Mouse (Mus musculus) bone marrow, adult 2 months (tissue): ENCODE measurements around the gene Nfkbie. TPM values are rescaled to one million over a fixed set of nuclear protein-coding genes. Genes with fewer than 3 reads are reported as not detected.

Experiments
- H3K27ac ChIP-seq: fragments of 200-500 bp; 2 replicates; pipeline ENCODE4 v1.5.1; 2012; ENCODE audit warnings: low read depth, mild to moderate bottlenecking, control low read depth, inconsistent platforms, low read length; ENCODE audit not compliant: control insufficient read depth, poor library complexity, insufficient read depth
- H3K4me1 ChIP-seq: fragments of 200-500 bp; 2 replicates; pipeline ENCODE4 v1.6.1; 2011; ENCODE audit warnings: low read length; ENCODE audit not compliant: control insufficient read depth, insufficient read depth
- H3K4me3 ChIP-seq: fragments of 200-500 bp; replicated peaks from 2 replicates; pipeline ENCODE3; 2011; ENCODE audit warnings: mild to moderate bottlenecking, low read depth, low read length, control low read depth; ENCODE audit not compliant: control insufficient read depth
- CTCF ChIP-seq: fragments of 200-500 bp; IDR thresholded peaks from 2 replicates; pipeline ENCODE4 v1.5.1; 2011; ENCODE audit warnings: low read length, control low read depth; ENCODE audit not compliant: control insufficient read depth, insufficient read depth
- POLR2A ChIP-seq: fragments of 200-500 bp; IDR thresholded peaks from 2 replicates; pipeline ENCODE4 v1.6.1; 2011; ENCODE audit warnings: low read depth, mild to moderate bottlenecking, control low read depth, low read length, borderline replicate concordance; ENCODE audit not compliant: control insufficient read depth
- WGBS: fragments of 180-500 bp; shearing (Covaris S2); methylation state at CpG from one replicate; pipeline ENCODE4 v1.1.7; 2018; 5-methylcytosine and 5-hydroxymethylcytosine counted together
- polyA plus RNA-seq: library from polyadenylated mRNA; stranded (reverse); fragments of >200 nt; gene quantifications from 2 replicates; pipeline ENCODE4 v1.2.4, GENCODE M21; 2011; ENCODE audit warnings: low replicate concordance; ENCODE audit not compliant: missing spikeins, insufficient read depth, insufficient read length

The Nfkbie gene
- polyA plus RNA-seq, 1 experiment: 14.8 TPM

DNA sequence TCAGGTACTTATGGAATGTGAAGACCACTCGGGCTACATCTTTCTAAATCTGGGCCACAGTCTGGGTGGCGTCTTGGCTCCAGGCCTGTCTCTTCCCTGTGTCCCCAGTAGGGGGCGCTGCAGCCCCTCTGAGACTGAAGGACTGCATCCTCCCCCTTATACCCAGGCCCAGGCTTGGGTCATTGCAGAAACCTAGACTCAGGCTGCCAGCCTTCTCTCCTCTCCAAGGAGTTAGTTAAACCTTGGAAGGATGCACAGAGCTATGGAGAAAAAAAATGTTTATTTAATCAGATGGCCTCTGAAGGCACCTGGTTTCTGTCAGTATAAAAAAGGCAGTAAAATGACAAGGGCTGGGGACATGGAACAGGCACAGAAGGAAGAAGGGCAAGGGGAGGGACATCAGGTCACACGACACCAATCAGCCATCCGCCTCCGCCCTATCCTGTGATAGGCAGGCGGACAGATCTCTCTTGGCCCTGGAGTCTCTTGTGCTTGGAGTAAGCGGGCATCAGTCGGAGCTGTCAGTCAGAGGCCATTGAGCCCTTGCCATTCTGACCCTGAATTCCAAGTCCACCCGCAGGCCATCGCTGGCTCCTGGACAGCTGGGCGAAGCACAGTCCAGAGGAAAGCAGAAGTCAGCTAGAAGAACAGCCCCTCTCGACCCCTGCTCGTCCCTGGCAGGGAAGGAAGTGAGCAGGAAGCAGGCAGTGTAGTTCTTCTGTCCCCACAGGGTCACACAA lies 29.6 kb downstream of the Nfkbie start:
- 32% methylated on average over 14 of the region's 14 CpGs for WGBS
- peak; percentile 86 for TF ChIP-seq CTCF
- TF ChIP-seq POLR2A: 0 out of 2 replicates have a peak, but pooled peaks have one; percentile 33
- Histone ChIP-seq H3K4me3 (peak overlapping the region; percentile 8), H3K27ac (peak overlapping the region; percentile 83), H3K4me1 (peaks cover 16% of the 10 kb centered on the region)

DNA sequence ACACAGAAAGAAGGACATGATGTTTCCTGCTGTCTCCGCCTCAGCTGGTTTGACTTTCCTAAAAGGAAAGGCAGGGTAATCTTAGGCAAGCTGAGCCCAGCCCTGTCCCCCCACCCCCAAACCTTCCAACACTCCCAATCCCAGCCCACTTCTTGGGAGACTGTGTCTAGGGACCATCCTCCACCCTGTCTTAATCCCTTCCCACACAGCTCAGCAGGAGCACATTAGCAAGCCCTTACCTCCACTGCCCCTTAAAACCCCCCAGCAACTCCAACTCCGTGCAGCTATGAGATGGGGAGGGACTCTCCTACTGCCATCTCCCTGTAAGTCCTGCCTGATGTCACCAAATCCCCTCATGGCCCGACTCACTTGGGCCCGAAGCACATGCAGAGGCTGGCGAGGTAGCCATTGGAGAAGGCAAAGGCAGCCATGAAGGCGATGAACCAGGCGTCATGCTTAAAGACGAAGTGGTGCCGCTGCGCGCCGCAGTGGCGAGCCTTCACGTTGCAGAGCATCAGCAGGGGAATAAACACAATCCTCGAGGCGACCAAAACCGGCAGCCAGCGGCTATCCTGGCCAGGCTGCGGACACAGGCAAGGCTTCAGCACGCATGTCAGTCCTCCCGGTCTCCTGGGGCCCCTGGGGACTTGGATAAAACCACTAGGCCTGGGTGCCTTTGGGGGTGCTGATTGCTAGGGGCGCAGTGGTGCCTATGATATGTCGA lies 30.4 kb downstream of the Nfkbie start:
- H3K4me3 ChIP-seq: no peak overlapping the region
- peak overlapping the region; percentile 38 for H3K27ac ChIP-seq
- H3K4me1 ChIP-seq: peaks cover 14% of the 10 kb centered on the region
- WGBS: 90% methylated on average over 23 of the region's 23 CpGs
- TF ChIP-seq POLR2A: no peak; the same call in 1 of the 2 replicates
- TF ChIP-seq CTCF: no peak

DNA sequence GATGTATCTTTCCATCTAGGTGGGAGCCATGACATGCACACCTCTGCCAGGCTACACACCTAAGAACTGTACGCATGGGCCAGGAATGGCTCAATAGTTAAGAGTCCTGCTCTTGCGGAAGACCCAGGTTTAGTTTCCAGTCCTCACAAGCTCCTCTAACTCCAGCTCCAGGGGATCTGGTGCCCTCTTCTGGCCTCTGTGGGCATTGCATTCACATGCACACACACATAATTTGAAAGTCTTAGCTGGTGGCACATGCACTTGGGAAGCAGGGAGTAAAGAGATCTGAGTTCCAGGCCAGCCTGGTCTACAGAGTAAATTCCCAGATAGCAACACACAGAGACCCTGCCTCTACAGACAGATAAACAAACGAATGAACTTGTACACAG lies 30.9 kb downstream of the Nfkbie start:
- no peak for TF ChIP-seq POLR2A
- TF ChIP-seq CTCF: peak; percentile 45
- no peak overlapping the region for H3K4me3 ChIP-seq
- H3K4me1 ChIP-seq: peaks cover 14% of the 10 kb centered on the region
- WGBS: 93% methylated on average over 3 of the region's 3 CpGs
- no peak overlapping the region for H3K27ac ChIP-seq

GRCm38 (mm10) chr17:45588370-45588769 lies 32.9 kb downstream of the Nfkbie start:
- 89% methylated on average over 7 of the region's 7 CpGs for WGBS
- Histone ChIP-seq H3K4me1 (peaks cover 7% of the 10 kb centered on the region), H3K4me3 (no peak overlapping the region), H3K27ac (no peak overlapping the region)
- TF ChIP-seq CTCF (no peak), POLR2A (no peak)

DNA sequence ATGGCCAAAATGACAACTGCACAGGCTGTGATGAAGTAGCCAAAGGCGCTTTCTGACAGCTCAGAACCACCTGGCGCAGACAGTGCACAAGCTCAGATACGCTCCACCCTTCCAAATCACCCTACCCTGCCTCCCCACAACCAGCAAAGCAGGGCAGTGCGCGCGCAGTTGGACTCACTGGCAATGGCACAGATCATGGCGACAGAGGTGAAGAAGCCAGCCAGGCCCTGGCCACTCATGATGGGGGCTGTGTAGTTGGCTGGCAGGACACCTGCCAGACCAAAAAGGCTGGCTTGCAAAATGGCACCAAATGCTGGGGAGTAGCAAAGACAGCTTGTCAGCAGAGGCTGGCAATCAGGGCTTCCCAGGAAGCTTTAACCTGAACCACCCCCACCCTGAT lies 33.7 kb downstream of the Nfkbie start:
- H3K4me3 ChIP-seq: no peak overlapping the region
- no peak overlapping the region for H3K27ac ChIP-seq
- H3K4me1 ChIP-seq: peaks cover 5% of the 10 kb centered on the region
- TF ChIP-seq POLR2A (no peak), CTCF (no peak)
- WGBS: 98% methylated on average over 7 of the region's 7 CpGs

DNA sequence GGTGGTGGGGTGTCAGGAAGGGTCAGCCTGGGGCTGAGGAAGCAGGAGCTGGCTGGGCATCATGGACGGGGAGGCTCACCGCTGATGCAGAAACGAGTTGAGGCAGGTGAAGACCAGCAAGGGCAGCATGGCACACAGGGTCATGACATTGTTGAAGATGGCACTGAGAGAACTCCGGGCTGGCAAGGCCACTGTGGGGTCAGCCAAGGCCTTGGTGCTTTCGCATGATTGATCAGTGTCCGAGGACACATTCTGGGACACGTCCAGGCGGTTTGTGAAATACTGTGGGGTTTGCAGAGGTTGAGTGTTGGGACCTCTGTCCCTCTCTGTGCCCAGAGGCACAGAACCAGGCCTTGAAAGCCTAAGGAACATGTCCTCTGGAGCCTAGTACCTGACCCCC lies 34.3 kb downstream of the Nfkbie start:
- TF ChIP-seq POLR2A (no peak), CTCF (no peak)
- H3K27ac ChIP-seq: no peak overlapping the region
- WGBS: 88% methylated on average over 8 of the region's 8 CpGs
- no peak overlapping the region for H3K4me3 ChIP-seq
- H3K4me1 ChIP-seq: peaks cover 4% of the 10 kb centered on the region

GRCm38 (mm10) chr17:45590410-45590809 lies 34.9 kb downstream of the Nfkbie start:
- 86% methylated on average over 6 of the region's 6 CpGs for WGBS
- no peak for TF ChIP-seq POLR2A
- no peak for TF ChIP-seq CTCF
- H3K4me3 ChIP-seq: no peak overlapping the region
- H3K4me1 ChIP-seq: peaks cover 5% of the 10 kb centered on the region
- no peak overlapping the region for H3K27ac ChIP-seq

- Histone ChIP-seq H3K27ac (peak overlapping the region; percentile 47; the same call in 1 of the 2 replicates), H3K4me3 (peak overlapping the region; percentile 8), H3K4me1 (peaks cover 1% of the 10 kb centered on the region)
- TF ChIP-seq POLR2A (no peak), CTCF (no peak)
- 58% methylated on average over 16 of the region's 16 CpGs for WGBS
Observed at GRCm38 (mm10) chr17:45591701-45592605, 36.5 kb downstream of the Nfkbie start.
